Mouse (Mus musculus): Measurements from ENCODE around the gene Snrk. TPM values are rescaled to one million over a fixed set of nuclear protein-coding genes. Genes with fewer than 3 reads are reported as not detected.

Snrk gene
- polyA plus RNA-seq, 1 experiment from 2014 or later = 57.7 TPM

GRCm38 (mm10) chr9:122091171-122091570 lies 25.9 kb upstream of the Snrk start:
- no peaks in the 10 kb centered on the region for H3K9me3 ChIP-seq
- no peak overlapping the region for H3K9ac ChIP-seq (replicated peaks)
- no peaks in the 10 kb centered on the region for H3K36me3 ChIP-seq
- no peaks in the 10 kb centered on the region for H3K27me3 ChIP-seq
- ATAC-seq (ENCODE audit: low FRiP score, low read depth) = no peak
- H3K4me2 ChIP-seq (replicated peaks) = no peak overlapping the region
- H3K4me3 ChIP-seq = no peak overlapping the region
- H3K4me1 ChIP-seq = no peaks in the 10 kb centered on the region
- WGBS = 48% methylated on average over 7 of the region's 7 CpGs
- H3K27ac ChIP-seq (replicated peaks) = no peak overlapping the region

GRCm38 (mm10) chr9:122091782-122092228 lies 25.3 kb upstream of the Snrk start:
- Histone ChIP-seq H3K4me1 (no peaks in the 10 kb centered on the region), H3K9ac (replicated peaks) (no peak overlapping the region), H3K4me2 (replicated peaks) (no peak overlapping the region), H3K4me3 (no peak overlapping the region), H3K36me3 (no peaks in the 10 kb centered on the region), H3K9me3 (no peaks in the 10 kb centered on the region), H3K27me3 (no peaks in the 10 kb centered on the region; the same call in 1 of the 2 replicates), H3K27ac (replicated peaks) (no peak overlapping the region)
- no peak for ATAC-seq (ENCODE audit: low FRiP score, low read depth)
- 69% methylated on average over 5 of the region's 5 CpGs for WGBS

- Histone ChIP-seq H3K9ac (replicated peaks) (no peak overlapping the region), H3K27ac (replicated peaks) (no peak overlapping the region), H3K27me3 (no peaks in the 10 kb centered on the region; the same call in 1 of the 2 replicates), H3K4me1 (no peaks in the 10 kb centered on the region), H3K4me3 (no peak overlapping the region), H3K4me2 (replicated peaks) (no peak overlapping the region), H3K9me3 (no peaks in the 10 kb centered on the region), H3K36me3 (no peaks in the 10 kb centered on the region)
- ATAC-seq (ENCODE audit: low FRiP score, low read depth) = no peak
- WGBS = 85% methylated on average over 1 of the region's 1 CpGs
These were observed 22.9 kb upstream of the Snrk start for GRCm38 (mm10) chr9:122094171-122094570.

- no peak for ATAC-seq (ENCODE audit: low FRiP score, low read depth)
- Histone ChIP-seq H3K27me3 (no peaks in the 10 kb centered on the region; the same call in 1 of the 2 replicates), H3K36me3 (no peaks in the 10 kb centered on the region), H3K9me3 (no peaks in the 10 kb centered on the region), H3K4me1 (no peaks in the 10 kb centered on the region), H3K9ac (replicated peaks) (no peak overlapping the region), H3K4me2 (replicated peaks) (no peak overlapping the region), H3K27ac (replicated peaks) (no peak overlapping the region), H3K4me3 (no peak overlapping the region)
- WGBS = 93% methylated on average over 5 of the region's 5 CpGs
These were observed 20.1 kb upstream of the Snrk start for GRCm38 (mm10) chr9:122096822-122097511.

GRCm38 (mm10) chr9:122097535-122097934 lies 19.5 kb upstream of the Snrk start:
- Histone ChIP-seq H3K4me2 (replicated peaks) (no peak overlapping the region), H3K4me3 (no peak overlapping the region), H3K9me3 (no peaks in the 10 kb centered on the region), H3K27me3 (no peaks in the 10 kb centered on the region; the same call in 1 of the 2 replicates), H3K9ac (replicated peaks) (no peak overlapping the region), H3K36me3 (no peaks in the 10 kb centered on the region), H3K27ac (replicated peaks) (no peak overlapping the region), H3K4me1 (no peaks in the 10 kb centered on the region)
- 75% methylated on average over 6 of the region's 6 CpGs for WGBS
- no peak for ATAC-seq (ENCODE audit: low FRiP score, low read depth)

GRCm38 (mm10) chr9:122100584-122101127 lies 16.4 kb upstream of the Snrk start:
- Histone ChIP-seq H3K4me2 (replicated peaks) (no peak overlapping the region), H3K4me3 (no peak overlapping the region), H3K9ac (replicated peaks) (no peak overlapping the region), H3K9me3 (no peaks in the 10 kb centered on the region), H3K4me1 (no peaks in the 10 kb centered on the region), H3K27me3 (no peaks in the 10 kb centered on the region; the same call in 1 of the 2 replicates), H3K27ac (replicated peaks) (no peak overlapping the region), H3K36me3 (no peaks in the 10 kb centered on the region)
- ATAC-seq (ENCODE audit: low FRiP score, low read depth) = no peak

GRCm38 (mm10) chr9:122101196-122101595 lies 15.9 kb upstream of the Snrk start:
- H3K36me3 ChIP-seq = no peaks in the 10 kb centered on the region
- no peaks in the 10 kb centered on the region for H3K9me3 ChIP-seq
- H3K4me3 ChIP-seq = no peak overlapping the region
- no peaks in the 10 kb centered on the region; the same call in 1 of the 2 replicates for H3K27me3 ChIP-seq
- no peaks in the 10 kb centered on the region for H3K4me1 ChIP-seq
- no peak for ATAC-seq (ENCODE audit: low FRiP score, low read depth)
- H3K9ac ChIP-seq (replicated peaks) = no peak overlapping the region
- H3K4me2 ChIP-seq (replicated peaks) = no peak overlapping the region
- WGBS = 90% methylated on average over 4 of the region's 4 CpGs
- H3K27ac ChIP-seq (replicated peaks) = no peak overlapping the region

- Histone ChIP-seq H3K9ac (replicated peaks) (no peak overlapping the region), H3K27me3 (no peaks in the 10 kb centered on the region), H3K27ac (replicated peaks) (no peak overlapping the region), H3K4me3 (no peak overlapping the region), H3K9me3 (no peaks in the 10 kb centered on the region), H3K36me3 (no peaks in the 10 kb centered on the region), H3K4me1 (no peaks in the 10 kb centered on the region), H3K4me2 (replicated peaks) (no peak overlapping the region)
- no peak for ATAC-seq (ENCODE audit: low FRiP score, low read depth)
- 45% methylated on average over 9 of the region's 9 CpGs for WGBS
These were observed 13.3 kb upstream of the Snrk start for GRCm38 (mm10) chr9:122103550-122104284.

GRCm38 (mm10) chr9:122104285-122104829 lies 12.7 kb upstream of the Snrk start:
- no peaks in the 10 kb centered on the region for H3K27me3 ChIP-seq
- H3K4me2 ChIP-seq (replicated peaks) = no peak overlapping the region
- no peak for ATAC-seq (ENCODE audit: low FRiP score, low read depth)
- no peaks in the 10 kb centered on the region for H3K9me3 ChIP-seq
- no peak overlapping the region for H3K9ac ChIP-seq (replicated peaks)
- WGBS = 59% methylated on average over 7 of the region's 7 CpGs
- H3K36me3 ChIP-seq = no peaks in the 10 kb centered on the region
- no peaks in the 10 kb centered on the region for H3K4me1 ChIP-seq
- H3K27ac ChIP-seq (replicated peaks) = no peak overlapping the region
- no peak overlapping the region for H3K4me3 ChIP-seq

- Histone ChIP-seq H3K27ac (replicated peaks) (no peak overlapping the region), H3K9ac (replicated peaks) (no peak overlapping the region), H3K27me3 (no peaks in the 10 kb centered on the region), H3K4me1 (peaks cover 6% of the 10 kb centered on the region; the same call in 1 of the 2 replicates), H3K36me3 (no peaks in the 10 kb centered on the region), H3K4me3 (no peak overlapping the region), H3K9me3 (no peaks in the 10 kb centered on the region), H3K4me2 (replicated peaks) (no peak overlapping the region)
- ATAC-seq (ENCODE audit: low FRiP score, low read depth) = no peak
- 72% methylated on average over 7 of the region's 7 CpGs for WGBS
These were observed 9.2 kb upstream of the Snrk start for GRCm38 (mm10) chr9:122107701-122108375.

- Histone ChIP-seq H3K4me3 (no peak overlapping the region), H3K4me2 (replicated peaks) (no peak overlapping the region), H3K9me3 (no peaks in the 10 kb centered on the region), H3K4me1 (peaks cover 6% of the 10 kb centered on the region; the same call in 1 of the 2 replicates), H3K9ac (replicated peaks) (no peak overlapping the region), H3K27me3 (0 out of 2 replicates have a peak, but pooled peaks cover 4% of the 10 kb centered on the region), H3K36me3 (no peaks in the 10 kb centered on the region), H3K27ac (replicated peaks) (no peak overlapping the region)
- ATAC-seq (ENCODE audit: low FRiP score, low read depth) = no peak
- 59% methylated on average over 8 of the region's 8 CpGs for WGBS
These were observed 7.4 kb upstream of the Snrk start for GRCm38 (mm10) chr9:122109553-122110225.

All from midbrain, embryonic 12.5 days (tissue).